Mouse (Mus musculus): ENCODE results near the gene Atxn10.

Gene Atxn10

DNA sequence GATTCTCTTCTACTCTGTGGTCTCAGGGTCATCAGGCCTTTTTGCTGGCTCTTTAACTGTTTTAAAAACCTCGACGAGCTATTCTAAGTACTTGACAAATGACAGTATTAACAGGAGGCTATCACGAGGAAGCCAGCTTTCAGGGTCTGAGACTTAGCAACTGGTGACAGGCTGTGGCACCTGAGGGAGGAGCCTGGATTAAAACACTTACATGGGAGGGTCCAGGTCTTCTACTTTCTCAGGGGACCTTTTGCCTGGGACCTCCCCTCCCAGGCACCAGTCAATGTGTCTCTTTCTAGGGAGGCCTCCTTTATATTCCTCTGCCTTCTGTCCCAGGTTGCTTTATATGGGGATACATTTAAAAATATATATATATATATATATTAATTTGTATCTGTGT lies 1.8 kb upstream of the Atxn10 start:
- DNase-seq (ENCODE audit: low spot score in 2 of 2): no peak

DNA sequence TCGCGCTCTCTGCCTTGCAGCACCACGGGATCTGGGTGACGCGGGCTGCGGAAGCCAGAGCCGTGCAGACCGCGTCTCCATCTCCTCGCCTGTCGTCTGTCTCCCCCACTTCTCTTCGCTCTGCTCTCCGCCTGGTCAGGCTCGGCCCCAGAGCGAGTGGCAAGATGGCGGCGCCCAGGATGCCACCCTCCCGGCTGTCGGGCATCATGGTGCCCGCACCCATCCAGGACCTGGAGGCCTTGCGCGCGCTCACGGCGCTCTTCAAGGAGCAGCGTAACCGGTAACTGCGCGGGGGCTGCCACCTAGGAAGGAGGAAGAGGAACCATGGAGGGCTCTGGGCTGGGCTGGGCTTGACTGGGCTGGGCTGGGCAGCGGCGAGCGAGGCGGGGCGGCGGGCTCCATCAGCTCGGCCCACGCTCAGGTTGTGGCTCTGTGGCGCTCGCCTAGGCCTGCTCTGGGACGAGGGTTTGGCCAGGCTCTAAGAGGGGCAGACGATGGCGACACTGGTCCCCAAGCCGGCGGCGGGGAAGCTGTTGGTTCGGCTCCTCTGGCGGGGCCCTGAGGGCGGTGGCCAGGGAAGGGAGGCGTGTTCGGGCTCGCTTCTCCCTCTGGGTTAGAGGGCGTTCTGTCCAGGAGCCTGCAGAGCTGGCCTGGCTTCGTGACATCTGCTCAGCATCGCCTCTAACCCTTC lies 401 bp downstream of the Atxn10 start:
- peak; percentile 69 to 80 for DNase-seq (ENCODE audit: low spot score in 2 of 2)

DNA sequence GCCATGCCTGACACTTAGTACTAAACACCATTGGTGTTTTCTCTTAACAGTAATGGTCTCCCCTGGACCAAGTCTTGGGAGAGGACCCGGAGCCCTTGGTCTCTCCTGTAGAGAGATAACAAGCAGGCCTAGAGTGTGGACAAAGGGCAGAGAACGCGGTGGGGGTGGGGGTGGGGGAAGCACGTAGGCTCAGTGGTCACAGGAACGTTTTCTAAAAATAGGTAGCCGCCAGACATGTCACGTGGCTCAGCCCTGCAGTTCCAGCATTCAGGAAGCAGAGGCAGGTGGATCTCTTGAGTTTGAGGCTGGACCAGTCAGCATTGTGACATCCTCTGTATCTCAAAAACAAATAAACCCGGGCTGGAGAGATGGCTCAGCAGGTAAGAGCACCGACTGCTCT lies 1.2 kb downstream of the Atxn10 start:
- DNase-seq (ENCODE audit: low spot score in 2 of 2): no peak

DNA sequence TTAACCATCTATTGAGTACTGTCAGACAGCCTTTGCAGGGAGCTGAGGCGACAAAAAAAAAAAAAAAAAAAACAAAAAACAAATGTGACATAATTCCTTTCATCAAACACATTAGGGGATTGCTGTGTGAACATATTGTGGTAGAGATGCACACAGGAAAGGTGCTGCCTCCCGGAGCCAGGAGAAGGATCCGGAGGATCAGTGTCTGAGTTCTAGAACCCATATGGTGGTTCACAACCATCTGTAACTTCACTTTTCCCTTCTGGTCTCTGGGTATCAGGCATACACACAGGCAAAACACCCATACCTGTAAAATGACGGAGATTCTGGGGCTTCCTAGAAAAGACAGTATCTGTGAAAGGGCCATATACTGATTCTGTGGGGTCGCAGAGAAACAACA lies 1.9 kb downstream of the Atxn10 start:
- no peak for DNase-seq (ENCODE audit: low spot score in 2 of 2)

DNA sequence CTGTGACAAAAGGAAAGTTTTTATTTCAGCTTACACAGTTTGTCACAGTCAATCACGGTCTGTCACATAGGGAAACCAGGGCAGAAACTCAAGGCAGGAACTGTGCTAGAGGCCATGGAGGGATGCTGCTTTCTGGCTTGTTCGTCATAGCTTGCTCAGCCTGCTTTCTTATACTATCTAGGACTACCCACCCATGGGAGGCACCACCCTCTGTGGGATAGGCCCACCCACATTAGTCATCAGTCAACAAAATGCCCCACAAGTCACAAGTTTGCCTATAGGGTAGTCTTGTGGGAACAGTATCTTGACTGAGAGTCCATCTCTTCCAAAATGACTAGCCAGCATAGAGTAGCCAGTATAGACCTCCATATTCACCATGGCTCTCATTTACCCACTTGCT lies 6.2 kb downstream of the Atxn10 start:
- no peak for DNase-seq (ENCODE audit: low spot score in 2 of 2)

DNA sequence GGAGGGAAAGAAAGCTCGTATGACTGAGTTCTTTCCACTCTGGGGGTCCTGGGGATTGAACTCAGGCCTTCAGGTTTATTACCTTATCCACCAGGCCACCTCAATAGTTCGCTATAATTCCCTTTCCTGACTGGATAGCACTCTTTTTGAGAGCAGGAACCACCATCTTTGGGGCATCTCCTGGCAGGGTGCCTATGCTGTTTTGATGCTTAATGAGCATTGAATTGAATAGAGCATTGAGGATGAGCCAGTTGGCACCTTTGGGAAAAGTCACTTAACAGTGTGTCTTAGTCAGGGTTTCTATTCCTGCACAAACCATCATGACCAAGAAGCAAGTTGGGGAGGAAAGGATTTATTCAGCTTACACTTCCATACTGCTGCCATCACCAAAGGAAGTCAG lies 8.6 kb downstream of the Atxn10 start:
- no peak for DNase-seq (ENCODE audit: low spot score in 2 of 2)

DNA sequence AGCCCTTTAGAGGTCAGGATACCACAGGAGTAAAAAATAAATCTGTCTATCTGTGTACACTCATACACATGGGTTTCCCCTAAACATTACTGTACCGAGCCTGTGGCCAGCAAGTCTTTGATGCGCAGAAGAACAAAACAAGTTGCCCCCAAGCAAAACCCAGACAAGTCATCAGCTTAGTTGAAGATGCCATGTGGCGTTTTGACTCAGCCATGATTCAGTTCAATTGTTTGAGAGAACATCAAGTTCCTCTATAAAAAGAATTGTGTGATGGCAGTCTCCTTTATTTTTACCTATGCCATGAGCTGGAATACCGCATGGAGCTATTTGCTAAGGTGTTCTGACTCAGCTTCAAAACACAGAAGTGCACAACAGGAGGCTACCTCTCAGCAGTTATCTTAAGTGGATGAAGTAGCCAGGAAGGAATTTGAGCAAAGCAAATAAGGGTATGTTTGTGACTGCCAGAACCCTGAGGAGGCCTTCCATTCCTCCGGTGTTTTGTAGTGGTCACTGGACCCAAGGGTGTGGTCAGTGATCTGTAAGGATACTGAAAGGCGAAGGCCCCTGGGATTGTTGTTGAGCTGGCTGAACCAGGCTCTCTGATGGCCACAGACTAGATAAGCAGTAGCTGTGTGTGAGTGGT lies 11.1 kb downstream of the Atxn10 start:
- DNase-seq (ENCODE audit: low spot score in 2 of 2): no peak

DNA sequence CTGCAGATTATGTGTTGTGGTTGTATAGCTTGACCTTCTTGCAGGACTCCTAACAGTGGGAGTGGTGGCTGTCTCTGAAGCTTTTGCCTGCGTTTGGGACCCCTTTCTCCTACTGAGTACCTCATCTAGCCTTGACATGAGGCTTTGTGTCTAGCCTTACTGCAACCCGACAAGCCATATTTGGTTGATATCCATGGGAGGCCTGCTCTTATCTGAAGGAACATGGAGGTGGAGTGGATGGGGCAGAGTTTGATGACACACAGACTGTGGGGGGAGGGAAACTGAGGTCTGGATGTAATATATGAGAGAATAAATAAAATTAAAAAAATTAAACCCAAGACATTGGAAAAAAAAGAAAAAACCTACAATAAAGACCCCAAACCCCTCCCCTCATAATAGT lies 14.1 kb downstream of the Atxn10 start:
- no peak for DNase-seq (ENCODE audit: low spot score in 2 of 2)

DNA sequence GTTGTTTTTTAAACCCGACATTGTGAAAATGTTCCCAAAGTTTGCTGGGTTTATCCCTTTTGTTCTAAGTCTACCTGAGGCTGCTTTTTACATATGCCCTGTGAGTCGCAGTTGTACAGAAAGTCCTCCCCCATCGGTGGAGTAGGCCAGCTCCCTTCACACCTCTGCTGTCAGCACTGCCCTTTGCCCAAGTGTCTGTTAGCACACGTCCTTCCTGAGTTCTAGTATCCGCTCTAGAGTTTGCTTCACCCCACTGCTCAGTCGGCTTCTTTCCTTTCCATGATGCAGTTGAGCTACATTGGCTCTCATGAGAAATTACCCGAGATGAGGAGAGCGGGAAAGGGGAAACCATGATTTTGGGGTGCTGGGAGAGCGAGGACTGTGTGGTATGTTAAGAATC lies 18.0 kb downstream of the Atxn10 start:
- DNase-seq (ENCODE audit: low spot score in 2 of 2): no peak

DNA sequence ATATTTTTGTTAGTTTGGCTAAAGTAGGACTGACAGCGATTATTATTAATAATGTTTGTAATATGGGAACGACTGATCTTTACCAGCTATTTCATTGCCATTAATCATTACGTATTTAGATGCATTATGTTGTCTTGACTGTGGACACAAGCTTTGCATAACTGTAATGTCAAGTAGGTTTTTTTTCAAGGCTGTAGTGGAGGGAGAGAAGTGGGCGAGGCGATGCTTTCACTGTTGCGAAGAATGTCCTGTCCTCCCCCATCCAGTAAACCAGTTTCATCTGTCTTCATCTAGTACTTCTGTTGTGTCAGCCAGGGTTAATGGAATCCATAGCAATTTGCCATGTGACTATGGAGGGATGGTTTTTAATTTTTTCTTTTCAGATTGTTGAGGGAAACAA lies 20.1 kb downstream of the Atxn10 start:
- DNase-seq (ENCODE audit: low spot score in 2 of 2): no peak

DNA sequence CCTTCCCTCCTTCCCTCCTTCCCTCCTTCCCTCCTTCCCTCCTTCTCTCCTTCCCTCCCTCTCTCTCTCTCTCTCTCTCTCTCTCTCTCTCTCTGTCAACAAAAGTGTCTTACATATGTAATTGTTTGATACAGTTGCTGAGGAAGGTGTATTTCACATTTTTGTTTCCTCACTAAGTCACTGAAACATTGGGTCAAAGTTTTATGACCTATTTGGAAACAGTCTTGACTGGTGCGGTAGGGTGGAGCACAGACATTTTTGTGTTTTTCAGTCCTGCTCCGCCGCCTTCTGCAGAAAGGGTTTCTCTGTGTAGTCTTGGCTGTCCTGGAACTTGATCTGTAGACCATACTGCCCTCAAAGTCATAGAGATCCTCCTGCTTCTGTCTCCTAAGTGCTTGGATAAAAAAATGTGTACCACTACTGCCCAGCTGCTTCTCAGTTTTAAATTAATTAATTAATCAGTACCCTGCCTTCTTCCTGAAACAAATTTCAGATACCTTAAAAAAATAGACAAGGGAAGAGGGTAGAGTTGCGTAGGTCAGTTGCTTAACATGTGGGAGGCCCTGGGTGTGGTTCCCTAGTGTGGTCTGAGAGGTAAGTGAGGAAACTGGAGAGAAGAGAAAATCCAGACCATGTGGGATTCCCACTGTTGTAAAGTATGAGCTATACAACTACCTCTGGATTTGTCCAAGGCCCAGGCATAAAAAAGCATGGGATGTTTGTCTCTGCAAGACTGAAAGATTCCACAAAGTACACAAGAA lies 21.6 kb downstream of the Atxn10 start:
- DNase-seq (ENCODE audit: low spot score in 2 of 2): no peak

DNA sequence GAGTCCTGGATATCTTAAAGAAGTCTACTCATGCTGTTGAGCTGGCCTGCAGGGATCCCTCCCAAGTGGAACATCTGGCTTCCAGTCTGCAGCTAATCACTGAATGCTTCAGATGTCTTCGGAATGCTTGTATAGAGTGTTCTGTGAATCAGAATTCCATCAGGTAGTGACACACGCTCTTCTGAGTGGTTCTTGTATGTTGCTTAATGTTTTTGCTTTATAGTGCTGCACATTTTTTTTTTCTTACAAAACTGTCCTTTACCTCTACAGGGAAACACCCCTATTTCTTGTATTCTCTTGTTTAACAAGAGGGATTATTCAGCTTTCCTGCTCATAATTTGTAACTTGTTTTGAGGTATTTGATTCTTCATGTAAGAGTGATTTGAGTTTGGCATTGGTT lies 23.4 kb downstream of the Atxn10 start:
- no peak for DNase-seq (ENCODE audit: low spot score in 2 of 2)

DNA sequence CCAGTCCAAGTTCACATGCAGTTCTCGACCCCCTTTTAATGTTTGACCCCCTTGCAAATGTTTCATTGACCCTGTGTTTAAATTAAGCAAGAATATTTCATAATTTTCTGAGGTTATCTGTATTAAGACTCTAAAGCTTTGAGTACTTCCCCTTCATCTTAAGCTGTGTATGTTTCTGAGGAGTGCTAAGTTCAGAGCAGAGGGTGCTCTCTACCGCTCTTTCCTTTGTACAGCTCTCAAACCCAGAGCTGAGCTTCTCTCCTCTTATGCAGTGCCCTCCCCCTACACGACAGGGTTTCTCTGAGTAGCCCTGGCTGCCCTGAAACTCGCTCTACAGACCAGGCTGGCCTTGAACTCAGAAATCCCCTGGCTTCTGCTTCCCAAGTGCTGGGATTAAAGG lies 23.9 kb downstream of the Atxn10 start:
- no peak for DNase-seq (ENCODE audit: low spot score in 2 of 2)

DNA sequence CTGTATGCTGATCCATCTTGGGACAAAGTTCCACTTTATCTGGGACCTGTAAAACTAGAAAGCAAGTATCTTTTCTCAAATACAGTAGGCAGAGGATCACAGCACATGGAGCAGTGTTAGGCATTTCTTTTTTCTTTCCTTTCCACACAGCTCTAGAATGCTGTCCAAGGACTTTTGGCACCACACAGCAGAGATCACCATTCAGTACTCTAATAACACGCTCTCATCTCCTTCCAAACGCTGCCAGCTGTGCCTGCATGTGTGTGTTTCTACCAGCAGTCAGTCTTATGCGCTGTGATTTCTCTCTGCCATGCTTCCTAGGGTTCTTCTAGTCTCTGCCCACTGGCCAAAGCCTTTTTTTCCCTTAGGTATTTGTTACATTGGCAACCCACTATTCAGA lies 28.3 kb downstream of the Atxn10 start:
- DNase-seq (ENCODE audit: low spot score in 2 of 2): no peak

DNA sequence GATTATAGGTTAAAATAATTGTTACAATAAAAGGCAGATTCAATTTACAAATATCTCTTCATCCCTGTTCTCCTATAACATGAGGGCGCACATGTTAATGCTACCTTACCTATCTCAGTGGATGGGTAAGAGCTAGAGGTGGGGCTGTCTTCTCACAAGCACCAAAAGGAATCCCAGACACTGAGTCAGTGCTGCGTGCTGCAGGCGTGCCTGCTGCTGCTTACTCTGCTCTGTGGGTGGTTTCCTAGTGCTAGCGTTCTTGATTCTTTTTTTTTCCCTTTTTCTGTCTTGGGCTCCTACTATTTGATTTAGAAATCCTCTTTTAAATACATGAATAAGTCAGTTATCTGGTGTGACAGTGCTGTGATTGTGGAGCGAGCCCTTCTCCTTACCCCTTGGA lies 30.9 kb downstream of the Atxn10 start:
- no peak for DNase-seq (ENCODE audit: low spot score in 2 of 2)

DNA sequence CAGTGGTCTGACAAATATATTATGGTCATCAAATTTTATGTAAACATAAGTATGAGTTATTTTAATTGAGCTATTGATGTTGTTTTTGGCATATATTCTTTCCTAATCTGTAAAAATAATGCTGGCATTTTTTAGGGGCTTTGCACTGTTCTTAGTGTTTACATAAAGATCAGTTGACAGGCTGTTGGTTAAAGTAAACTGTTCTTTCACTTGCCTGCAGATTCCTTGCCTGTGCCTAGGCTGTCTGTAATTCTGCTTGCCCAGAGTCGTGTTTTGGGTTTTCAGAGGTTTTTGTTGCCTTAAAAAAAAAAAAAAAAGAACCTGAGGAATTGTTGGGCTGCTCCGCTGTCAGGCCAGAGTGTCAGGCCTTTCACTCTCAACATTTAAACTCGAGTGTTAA lies 33.7 kb downstream of the Atxn10 start:
- DNase-seq (ENCODE audit: low spot score in 2 of 2): no peak

DNA sequence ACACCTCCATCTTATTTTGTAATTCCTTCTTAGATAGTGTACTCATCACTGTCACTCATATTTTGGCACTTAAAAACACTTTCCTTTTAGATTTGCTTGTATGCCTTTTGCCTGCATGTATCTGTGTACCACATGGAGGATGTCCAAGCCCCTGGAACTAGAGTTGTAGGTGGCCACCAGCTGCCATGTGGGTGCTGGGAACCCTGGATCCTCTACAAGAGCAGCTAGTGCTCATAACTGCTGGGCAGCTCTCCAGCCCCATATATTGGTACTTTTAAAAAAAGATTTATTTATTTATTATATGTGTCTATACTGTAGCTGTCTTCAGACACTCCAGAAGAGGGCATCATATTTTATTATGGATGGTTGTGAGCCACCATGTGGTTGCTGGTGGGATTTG lies 37.1 kb downstream of the Atxn10 start:
- DNase-seq (ENCODE audit: low spot score in 2 of 2): no peak

DNA sequence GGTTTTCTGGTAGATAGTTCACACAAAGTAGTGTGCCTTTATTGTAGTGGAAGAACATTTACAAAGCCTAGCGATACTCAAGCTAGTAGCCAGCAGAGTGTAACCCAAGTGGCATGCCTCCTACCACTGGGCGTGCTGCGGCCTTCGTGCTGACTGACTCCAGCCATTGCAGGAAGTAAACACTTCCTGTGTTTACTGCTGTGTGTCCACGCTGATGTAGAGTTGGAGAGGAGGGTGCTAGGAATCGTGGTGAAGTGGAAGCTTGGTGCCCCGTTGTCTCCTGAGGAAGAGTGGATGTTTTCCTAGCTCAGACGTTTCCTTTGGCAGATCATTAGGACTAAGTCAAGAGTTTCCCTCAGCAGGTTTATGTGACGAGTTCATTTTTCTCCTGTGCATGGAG lies 47.4 kb downstream of the Atxn10 start:
- DNase-seq (ENCODE audit: low spot score in 2 of 2): no peak

DNA sequence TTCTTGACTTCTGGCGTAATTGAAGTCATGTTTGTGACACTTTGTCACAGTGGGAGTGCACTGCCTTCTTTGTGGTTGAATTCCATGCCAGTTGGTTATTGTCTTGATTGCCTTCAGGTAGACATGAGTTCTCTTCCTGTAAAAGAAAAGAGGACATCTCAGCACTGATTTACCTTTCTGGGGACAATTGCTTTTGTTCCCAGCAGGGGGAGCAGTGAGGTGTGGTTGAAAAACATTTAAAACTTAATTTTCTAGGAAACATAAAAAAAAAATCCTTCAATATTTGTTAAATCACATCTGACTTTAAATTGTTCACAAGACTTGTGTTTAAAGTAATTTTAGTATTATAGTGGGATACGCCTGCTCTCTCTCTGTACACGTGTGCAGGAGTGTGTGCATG lies 52.7 kb downstream of the Atxn10 start:
- DNase-seq (ENCODE audit: low spot score in 2 of 2): no peak

DNA sequence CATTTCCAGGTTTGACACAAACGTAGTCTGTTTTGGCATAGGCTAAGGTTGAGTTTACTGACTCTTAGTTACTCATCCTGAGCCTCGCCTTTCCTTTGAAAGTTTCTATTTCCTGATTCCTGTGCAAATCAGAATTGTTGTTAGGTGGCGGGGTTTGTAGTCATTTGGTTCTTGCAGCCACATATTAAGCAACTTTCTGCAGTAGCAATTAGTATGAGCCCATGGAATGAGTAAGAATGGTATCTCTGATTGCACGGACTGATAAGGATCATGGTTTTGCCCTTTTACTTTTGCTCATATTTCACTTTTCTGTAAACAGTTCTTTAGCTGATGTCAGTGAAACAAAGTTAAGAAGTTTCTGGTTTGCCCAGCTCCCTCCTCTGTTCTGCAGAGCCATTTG lies 53.9 kb downstream of the Atxn10 start:
- no peak for DNase-seq (ENCODE audit: low spot score in 2 of 2)

DNA sequence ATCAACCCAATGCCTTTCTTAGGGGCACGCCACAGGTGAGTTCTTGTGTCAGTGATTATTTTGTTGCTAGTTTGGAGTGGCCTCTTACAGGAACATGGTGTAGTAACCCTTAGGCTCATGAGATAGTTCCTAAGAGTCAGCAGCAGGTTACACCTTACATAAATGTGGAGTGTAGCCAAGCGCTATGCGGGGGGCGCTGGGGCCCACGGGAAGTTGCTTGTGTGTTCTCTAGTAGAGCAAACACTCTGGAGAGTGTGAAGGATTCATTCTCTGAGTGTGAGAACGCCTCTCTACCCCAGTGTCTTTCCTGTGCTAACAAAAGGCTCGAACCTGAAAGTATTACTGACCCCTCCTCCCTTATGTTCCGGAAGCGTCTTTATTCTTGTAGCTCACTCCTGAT lies 59.3 kb downstream of the Atxn10 start:
- DNase-seq (ENCODE audit: low spot score in 2 of 2): no peak

DNA sequence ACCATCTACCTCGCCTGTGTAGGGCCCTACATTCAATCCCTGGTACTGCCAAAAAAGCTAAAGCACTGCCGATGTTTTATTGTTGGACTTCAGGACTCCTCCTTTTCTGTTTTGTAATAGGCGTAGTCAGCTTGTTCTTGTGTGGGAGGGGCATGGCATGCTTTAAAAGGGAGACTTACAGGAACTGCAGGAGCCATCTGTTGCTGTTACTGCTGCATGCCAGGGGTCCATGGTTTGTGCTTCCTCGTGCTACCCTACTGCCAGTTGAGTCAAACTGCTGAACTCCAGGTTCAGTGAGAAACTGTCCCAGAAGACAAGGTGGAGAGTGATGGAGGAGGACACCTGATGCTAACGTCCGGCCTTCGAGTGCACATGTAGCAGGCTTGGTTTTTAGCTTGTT lies 65.9 kb downstream of the Atxn10 start:
- DNase-seq (ENCODE audit: low spot score in 2 of 2): no peak

DNA sequence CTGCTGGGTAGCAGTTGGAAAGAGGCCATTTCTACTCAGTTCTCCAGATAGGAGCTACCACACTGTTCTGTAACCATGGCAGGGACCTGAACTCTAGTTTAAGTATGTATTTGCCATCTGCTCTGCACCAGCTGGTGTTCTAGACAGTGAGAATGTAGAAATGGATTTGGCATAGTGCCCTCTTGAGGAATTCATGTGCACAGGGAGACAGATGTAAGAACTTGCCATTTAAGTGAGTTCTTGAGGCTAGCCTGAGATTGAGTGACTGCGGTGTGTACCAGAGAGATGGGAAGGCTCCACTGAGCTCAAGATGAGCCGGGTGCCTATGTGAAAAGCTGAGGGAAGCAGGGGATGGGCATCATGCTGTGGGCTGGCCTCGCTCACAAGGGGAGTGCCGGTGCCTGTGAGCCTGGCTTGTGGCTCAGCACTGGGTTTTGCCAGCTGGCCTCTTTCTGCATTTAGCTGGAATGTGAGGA lies 67.2 kb downstream of the Atxn10 start:
- peak; percentile 58 to 68 for DNase-seq (ENCODE audit: low spot score in 2 of 2)
